Mouse (Mus musculus): Measurements from ENCODE around the gene Emg1. TPM values are rescaled to one million over a fixed set of nuclear protein-coding genes. Genes with fewer than 3 reads are reported as not detected.

The Emg1 gene
- polyA plus RNA-seq, 1 experiment from 2014 or later: 131 TPM

- Histone ChIP-seq H3K4me2 (replicated peaks) (peak overlapping the region; percentile 75), H3K36me3 (no peaks in the 10 kb centered on the region), H3K27me3 (no peaks in the 10 kb centered on the region), H3K4me1 (peaks cover 12% of the 10 kb centered on the region), H3K9ac (peak overlapping the region; percentile 61), H3K4me3 (peak overlapping the region; percentile 69), H3K27ac (no peak overlapping the region; the same call in 1 of the 2 replicates), H3K9me3 (replicated peaks) (no peaks in the 10 kb centered on the region)
- ATAC-seq (ENCODE audit: low FRiP score): no peak
- WGBS: 18% methylated on average over 13 of the region's 13 CpGs
Observed at GRCm38 (mm10) chr6:124663424-124663795, 48.6 kb downstream of the Emg1 start.

- Histone ChIP-seq H3K4me2 (replicated peaks) (peak within 1 kb of the TSS; percentile 75), H3K4me3 (peak within 1 kb of the TSS; percentile 69), H3K27me3 (no peaks in the 10 kb centered on the region), H3K36me3 (no peaks in the 10 kb centered on the region), H3K4me1 (peaks cover 12% of the 10 kb centered on the region), H3K9ac (peak within 1 kb of the TSS; percentile 61), H3K9me3 (replicated peaks) (no peaks in the 10 kb centered on the region), H3K27ac (peak within 1 kb of the TSS; percentile 84)
- WGBS: under 1% methylated on average over 78 of the region's 87 CpGs
- ATAC-seq (ENCODE audit: low FRiP score): peak; percentile 98
Observed at GRCm38 (mm10) chr6:124662477-124663423, 49.2 kb downstream of the Emg1 start, which contains the start of gene Lpcat3. Gene Lpcat3, plus strand, starts transcription at chr6:124663027.

- Histone ChIP-seq H3K9me3 (replicated peaks) (no peaks in the 10 kb centered on the region), H3K27me3 (no peaks in the 10 kb centered on the region), H3K27ac (peak overlapping the region; percentile 84), H3K4me1 (peaks cover 12% of the 10 kb centered on the region), H3K4me3 (peak overlapping the region; percentile 69), H3K36me3 (no peaks in the 10 kb centered on the region), H3K4me2 (replicated peaks) (peak overlapping the region; percentile 75), H3K9ac (peak overlapping the region; percentile 61; the same call in 1 of the 2 replicates)
- 34% methylated on average over 6 of the region's 6 CpGs for WGBS
- ATAC-seq (ENCODE audit: low FRiP score): no peak
Observed at GRCm38 (mm10) chr6:124661995-124662394, 50.0 kb downstream of the Emg1 start.

- Histone ChIP-seq H3K27me3 (no peaks in the 10 kb centered on the region), H3K4me1 (peaks cover 12% of the 10 kb centered on the region), H3K9ac (no peak overlapping the region), H3K9me3 (replicated peaks) (no peaks in the 10 kb centered on the region), H3K36me3 (no peaks in the 10 kb centered on the region), H3K4me3 (no peak overlapping the region), H3K27ac (no peak overlapping the region), H3K4me2 (replicated peaks) (no peak overlapping the region)
- WGBS: 93% methylated on average over 4 of the region's 4 CpGs
- ATAC-seq (ENCODE audit: low FRiP score): no peak
Observed at GRCm38 (mm10) chr6:124661156-124661806, 50.7 kb downstream of the Emg1 start.

- no peaks in the 10 kb centered on the region for H3K9me3 ChIP-seq (replicated peaks)
- 93% methylated on average over 2 of the region's 2 CpGs for WGBS
- no peak overlapping the region for H3K9ac ChIP-seq
- no peak overlapping the region for H3K27ac ChIP-seq
- no peaks in the 10 kb centered on the region for H3K36me3 ChIP-seq
- peaks cover 4% of the 10 kb centered on the region; the same call in 1 of the 2 replicates for H3K4me1 ChIP-seq
- no peak overlapping the region for H3K4me2 ChIP-seq (replicated peaks)
- no peaks in the 10 kb centered on the region for H3K27me3 ChIP-seq
- no peak for ATAC-seq (ENCODE audit: low FRiP score)
- H3K4me3 ChIP-seq: no peak overlapping the region
Observed at GRCm38 (mm10) chr6:124658067-124658466, 53.9 kb downstream of the Emg1 start.

GRCm38 (mm10) chr6:124655893-124656292, 56.1 kb downstream of the Emg1 start:
- Histone ChIP-seq H3K9me3 (replicated peaks) (no peaks in the 10 kb centered on the region), H3K4me1 (no peaks in the 10 kb centered on the region), H3K27ac (no peak overlapping the region), H3K36me3 (no peaks in the 10 kb centered on the region), H3K27me3 (no peaks in the 10 kb centered on the region), H3K4me3 (no peak overlapping the region), H3K9ac (no peak overlapping the region), H3K4me2 (replicated peaks) (no peak overlapping the region)
- no peak for ATAC-seq (ENCODE audit: low FRiP score)
- WGBS: 64% methylated on average over 6 of the region's 6 CpGs

MicroRNAs within 50 kb of the gene (microRNA counts, 519-probe panel; counts per million panel counts)
- 2,524 counts per million, percentile 65 among the panel's probes with 10 or more counts for microRNA mmu-miR-141
- microRNA mmu-miR-200c: 4,302 counts per million, percentile 84 among the panel's probes with 10 or more counts

Small RNA genes lying within 50 kb of the gene (microRNA-seq; reads per million reads assigned to microRNA genes)
- gene Mir141 (146 reads per million, percentile 52 among the genes with 10 or more reads in this experiment), gene Mir200c (799 reads per million, percentile 72 among the genes with 10 or more reads in this experiment)

Other genes starting within 250 kb of the Emg1 start
- 36.9 and 40.5 TPM in 2 replicates for gene Clstn3, start 247.4 kb downstream of the Emg1 start, polyA plus RNA-seq (2016; fragmentation: Nextera tagmentation; extraction: Ambion mirVana)
- 0.20 and 0.25 TPM in 2 replicates for gene C1rl, start 219.1 kb downstream of the Emg1 start, polyA plus RNA-seq (2016; fragmentation: Nextera tagmentation; extraction: Ambion mirVana)
- 0.14 and 0.49 TPM in 2 replicates for gene C1ra, start 199.8 kb downstream of the Emg1 start, polyA plus RNA-seq (2016; fragmentation: Nextera tagmentation; extraction: Ambion mirVana)
- 0.65 and 1.0 TPM in 2 replicates for gene C1s1, start 169.8 kb downstream of the Emg1 start, polyA plus RNA-seq (2016; fragmentation: Nextera tagmentation; extraction: Ambion mirVana)
- gene C1rb, start 141.9 kb downstream of the Emg1 start, polyA plus RNA-seq (2016; fragmentation: Nextera tagmentation; extraction: Ambion mirVana): not detected in 2 replicates
- gene C1s2, start 76.1 kb downstream of the Emg1 start, polyA plus RNA-seq (2016; fragmentation: Nextera tagmentation; extraction: Ambion mirVana): not detected in 2 replicates
- gene Lpcat3, start 49.2 kb downstream of the Emg1 start, polyA plus RNA-seq (2016; fragmentation: Nextera tagmentation; extraction: Ambion mirVana): 45.3 and 48.6 TPM in 2 replicates
- 291 and 292 TPM in 2 replicates for gene Phb2, start 158 bp upstream of the Emg1 start, polyA plus RNA-seq (2016; fragmentation: Nextera tagmentation; extraction: Ambion mirVana)
- 5.6 TPM in 2 replicates for gene Ptpn6, start 26.5 kb upstream of the Emg1 start, polyA plus RNA-seq (2016; fragmentation: Nextera tagmentation; extraction: Ambion mirVana)
- gene Grcc10, start 29.2 kb upstream of the Emg1 start, polyA plus RNA-seq (2016; fragmentation: Nextera tagmentation; extraction: Ambion mirVana): 519 and 565 TPM in 2 replicates
- gene Gm45234, start 43.8 kb upstream of the Emg1 start, polyA plus RNA-seq (2016; fragmentation: Nextera tagmentation; extraction: Ambion mirVana): not detected in 2 replicates
- gene Atn1, start 44.3 kb upstream of the Emg1 start, polyA plus RNA-seq (2016; fragmentation: Nextera tagmentation; extraction: Ambion mirVana): 20.3 and 20.6 TPM in 2 replicates
- gene Eno2, start 57.5 kb upstream of the Emg1 start, polyA plus RNA-seq (2016; fragmentation: Nextera tagmentation; extraction: Ambion mirVana): 18.7 and 19.6 TPM in 2 replicates
- gene Lrrc23, start 67.5 kb upstream of the Emg1 start, polyA plus RNA-seq (2016; fragmentation: Nextera tagmentation; extraction: Ambion mirVana): 3.9 and 5.2 TPM in 2 replicates
- gene Spsb2, start 96.5 kb upstream of the Emg1 start, polyA plus RNA-seq (2016; fragmentation: Nextera tagmentation; extraction: Ambion mirVana): 8.7 and 9.2 TPM in 2 replicates
- 481 and 483 TPM in 2 replicates for gene Tpi1, start 102.1 kb upstream of the Emg1 start, polyA plus RNA-seq (2016; fragmentation: Nextera tagmentation; extraction: Ambion mirVana)
- gene Usp5, start 117.3 kb upstream of the Emg1 start, polyA plus RNA-seq (2016; fragmentation: Nextera tagmentation; extraction: Ambion mirVana): 200 and 202 TPM in 2 replicates
- 111 and 120 TPM in 2 replicates for gene Cdca3, start 117.4 kb upstream of the Emg1 start, polyA plus RNA-seq (2016; fragmentation: Nextera tagmentation; extraction: Ambion mirVana)
- 0.52 and 0.92 TPM in 2 replicates for gene Gnb3, start 128.1 kb upstream of the Emg1 start, polyA plus RNA-seq (2016; fragmentation: Nextera tagmentation; extraction: Ambion mirVana)
- gene P3h3, start 145.6 kb upstream of the Emg1 start, polyA plus RNA-seq (2016; fragmentation: Nextera tagmentation; extraction: Ambion mirVana): 34.5 and 39.6 TPM in 2 replicates
- gene Gpr162, start 151.8 kb upstream of the Emg1 start, polyA plus RNA-seq (2016; fragmentation: Nextera tagmentation; extraction: Ambion mirVana): 11.3 and 12.7 TPM in 2 replicates
- 0.06 TPM in 1 of 2 replicates, not detected in the other for gene Cd4, start 176.0 kb upstream of the Emg1 start, polyA plus RNA-seq (2016; fragmentation: Nextera tagmentation; extraction: Ambion mirVana)
- 1.9 and 2.1 TPM in 2 replicates for gene Lag3, start 199.5 kb upstream of the Emg1 start, polyA plus RNA-seq (2016; fragmentation: Nextera tagmentation; extraction: Ambion mirVana)
- 637 and 707 TPM in 2 replicates for gene Ptms, start 207.9 kb upstream of the Emg1 start, polyA plus RNA-seq (2016; fragmentation: Nextera tagmentation; extraction: Ambion mirVana)
- 462 and 488 TPM in 2 replicates for gene Mlf2, start 219.2 kb upstream of the Emg1 start, polyA plus RNA-seq (2016; fragmentation: Nextera tagmentation; extraction: Ambion mirVana)

Measured in hindbrain, embryonic 12.5 days (tissue).